Mouse (Mus musculus): ENCODE measurements around the gene Fam71e1. TPM values are rescaled to one million over a fixed set of nuclear protein-coding genes. Genes with fewer than 3 reads are reported as not detected.

Gene Fam71e1
- polyA plus RNA-seq (2015; fragmentation: Nextera tagmentation; extraction: Ambion mirVana) = 30.1 and 36.6 TPM in 2 replicates

DNA sequence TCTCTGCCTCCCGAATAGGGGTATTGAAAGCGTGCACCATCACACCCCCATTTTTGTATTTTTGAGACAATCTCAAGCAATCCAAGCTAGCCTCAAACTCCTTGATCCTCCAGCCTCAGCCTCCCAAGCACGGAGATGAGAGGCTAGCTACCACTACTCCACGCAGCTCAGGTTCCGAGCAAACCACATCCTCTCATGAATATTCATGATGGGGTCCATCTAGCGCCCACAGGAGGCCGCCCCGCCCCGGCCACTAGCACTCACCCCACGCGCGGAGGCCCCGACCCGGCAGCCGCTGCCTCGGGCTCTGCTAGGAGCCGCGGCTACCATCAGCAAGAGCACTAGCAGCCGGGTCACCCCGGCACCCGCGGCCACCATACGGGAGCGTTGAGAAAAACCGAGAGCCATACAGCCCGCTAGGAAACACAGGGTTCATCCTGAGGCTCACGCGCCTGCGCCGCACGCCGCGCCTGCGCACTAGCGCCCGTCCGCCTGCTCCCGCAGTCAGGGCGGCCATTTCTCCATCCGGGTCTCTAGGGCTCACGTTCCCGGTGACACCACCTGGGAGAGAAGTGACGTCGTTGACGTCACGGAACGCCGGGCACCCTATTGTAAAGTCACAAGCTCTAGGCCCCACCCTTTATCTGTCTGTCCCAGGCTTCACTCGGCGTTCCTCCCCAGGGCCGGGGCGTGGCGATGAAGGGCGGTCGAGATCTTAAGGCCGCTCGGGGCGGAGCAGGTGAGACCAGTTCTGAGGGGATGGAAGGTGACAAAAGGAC lies at the start of gene Fam71e1, which contains the start of gene Emc10:
TSS of gene Fam71e1 (plus strand) at position 590 of the 779 bp plus-strand sequence.
TSS of gene Emc10 (minus strand) at position 538 of the 779 bp plus-strand sequence.
- Histone ChIP-seq H3K4me1 (peaks cover 27% of the 10 kb centered on the region), H3K27me3 (replicated peaks) (no peaks in the 10 kb centered on the region), H3K27ac (peak within 1 kb of the TSS; percentile 99), H3K36me3 (replicated peaks) (peaks cover 15% of the 10 kb centered on the region), H3K9ac (peak within 1 kb of the TSS; percentile 98), H3K9me3 (no peaks in the 10 kb centered on the region), H3K4me2 (peak within 1 kb of the TSS; percentile 74), H3K4me3 (peak within 1 kb of the TSS; percentile 87)
- WGBS = 1% methylated on average over 58 of the region's 58 CpGs
- peak; percentile 97 for ATAC-seq (replicated peaks)

DNA sequence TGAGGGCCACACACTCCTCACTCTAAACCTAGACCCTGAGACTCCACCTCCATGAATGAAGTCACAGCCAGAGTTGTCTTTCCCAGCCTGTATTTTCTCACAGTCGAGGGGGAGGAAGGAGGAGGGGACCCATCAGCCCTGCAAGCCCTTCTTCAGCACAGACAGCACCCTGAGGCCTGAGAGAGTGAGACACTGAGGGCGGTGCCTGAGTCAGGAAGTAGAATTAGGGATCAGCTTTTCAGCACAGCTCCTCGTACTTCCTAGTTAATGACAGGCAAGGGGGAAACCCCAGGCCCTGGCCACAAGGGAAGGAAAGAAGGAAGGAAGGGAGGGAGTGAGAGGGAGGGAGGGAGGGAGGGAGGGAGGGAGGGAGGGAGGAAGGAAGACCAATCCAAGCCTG lies 43.1 kb upstream of the Fam71e1 start:
- Histone ChIP-seq H3K4me2 (no peak overlapping the region), H3K9ac (no peak overlapping the region), H3K27me3 (replicated peaks) (no peaks in the 10 kb centered on the region), H3K4me1 (peaks cover 45% of the 10 kb centered on the region), H3K9me3 (no peaks in the 10 kb centered on the region), H3K36me3 (replicated peaks) (peaks cover 29% of the 10 kb centered on the region), H3K4me3 (no peak overlapping the region), H3K27ac (0 out of 2 replicates have a peak overlapping the region, but pooled peaks have one; percentile 41)
- no peak for ATAC-seq (replicated peaks)
- 15% methylated on average over 3 of the region's 3 CpGs for WGBS

GRCm38 (mm10) chr7:44456302-44456701 lies 40.1 kb upstream of the Fam71e1 start:
- H3K4me2 ChIP-seq = no peak overlapping the region
- peaks cover 41% of the 10 kb centered on the region for H3K36me3 ChIP-seq (replicated peaks)
- H3K4me1 ChIP-seq = peaks cover 23% of the 10 kb centered on the region
- no peak overlapping the region for H3K27ac ChIP-seq
- H3K9me3 ChIP-seq = no peaks in the 10 kb centered on the region
- H3K27me3 ChIP-seq (replicated peaks) = no peaks in the 10 kb centered on the region
- no peak overlapping the region for H3K9ac ChIP-seq
- WGBS = 93% methylated on average over 1 of the region's 1 CpGs
- ATAC-seq (replicated peaks) = no peak
- H3K4me3 ChIP-seq = no peak overlapping the region

DNA sequence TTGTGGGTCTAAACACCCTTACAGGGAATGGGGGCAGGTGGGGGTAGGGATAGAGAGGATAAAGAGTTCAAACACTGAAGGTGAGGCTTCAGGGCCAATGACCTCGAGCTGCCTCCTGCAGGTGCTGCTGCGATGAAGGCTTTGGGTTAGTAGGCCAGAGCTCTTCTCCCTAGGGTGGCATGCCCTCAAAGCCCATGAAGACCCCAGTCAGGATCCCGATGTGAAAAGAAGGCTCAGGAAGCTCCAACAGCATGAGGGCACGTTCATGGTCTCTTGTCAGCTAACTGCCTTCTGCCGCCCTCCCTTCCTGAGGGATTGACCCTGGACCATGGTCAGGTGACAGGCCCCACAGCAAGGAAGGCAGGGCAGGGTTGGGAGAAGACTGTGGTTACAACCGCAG lies 36.3 kb upstream of the Fam71e1 start:
- Histone ChIP-seq H3K4me3 (no peak overlapping the region), H3K36me3 (replicated peaks) (peaks cover 54% of the 10 kb centered on the region), H3K27me3 (replicated peaks) (no peaks in the 10 kb centered on the region), H3K9ac (no peak overlapping the region), H3K9me3 (no peaks in the 10 kb centered on the region), H3K4me2 (no peak overlapping the region), H3K27ac (no peak overlapping the region), H3K4me1 (peaks cover 25% of the 10 kb centered on the region)
- WGBS = 79% methylated on average over 6 of the region's 6 CpGs
- no peak for ATAC-seq (replicated peaks)

- Histone ChIP-seq H3K36me3 (replicated peaks) (peaks cover 54% of the 10 kb centered on the region), H3K4me2 (no peak overlapping the region)
Measured at GRCm38 (mm10) chr7:44460767-44461502, 35.4 kb upstream of the Fam71e1 start.

DNA sequence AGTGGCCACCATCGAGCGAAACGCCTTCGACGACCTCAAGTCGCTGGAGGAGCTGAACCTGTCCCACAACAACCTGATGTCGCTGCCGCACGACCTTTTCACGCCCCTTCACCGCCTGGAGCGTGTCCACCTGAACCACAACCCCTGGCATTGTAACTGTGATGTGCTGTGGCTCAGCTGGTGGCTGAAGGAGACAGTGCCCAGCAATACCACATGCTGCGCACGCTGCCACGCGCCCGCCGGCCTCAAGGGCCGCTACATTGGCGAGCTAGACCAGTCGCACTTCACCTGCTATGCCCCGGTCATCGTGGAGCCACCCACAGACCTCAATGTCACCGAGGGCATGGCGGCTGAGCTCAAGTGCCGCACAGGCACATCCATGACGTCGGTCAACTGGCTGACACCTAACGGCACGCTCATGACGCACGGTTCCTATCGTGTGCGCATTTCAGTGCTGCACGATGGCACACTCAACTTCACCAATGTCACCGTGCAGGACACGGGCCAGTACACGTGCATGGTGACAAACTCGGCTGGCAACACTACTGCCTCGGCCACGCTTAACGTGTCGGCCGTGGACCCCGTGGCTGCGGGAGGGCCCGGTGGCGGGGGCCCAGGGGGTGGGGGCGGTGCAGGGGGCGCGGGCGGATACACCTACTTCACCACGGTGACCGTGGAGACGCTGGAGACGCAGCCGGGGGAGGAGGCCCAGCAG lies 34.7 kb upstream of the Fam71e1 start:
- H3K9me3 ChIP-seq = no peaks in the 10 kb centered on the region
- peaks cover 39% of the 10 kb centered on the region for H3K4me1 ChIP-seq
- no peaks in the 10 kb centered on the region for H3K27me3 ChIP-seq (replicated peaks)
- 80% methylated on average over 53 of the region's 57 CpGs for WGBS
- H3K4me3 ChIP-seq = no peak overlapping the region
- H3K9ac ChIP-seq = no peak overlapping the region
- ATAC-seq (replicated peaks) = no peak
- no peak overlapping the region for H3K4me2 ChIP-seq
- no peak overlapping the region for H3K27ac ChIP-seq
- H3K36me3 ChIP-seq (replicated peaks) = peaks cover 51% of the 10 kb centered on the region

More at GRCm38 (mm10) chr7:44460767-44461502, 35.4 kb upstream of the Fam71e1 start:
- no peak for ATAC-seq (replicated peaks)
- H3K4me3 ChIP-seq = no peak overlapping the region
- 84% methylated on average over 31 of the region's 31 CpGs for WGBS
- H3K4me1 ChIP-seq = peaks cover 32% of the 10 kb centered on the region
- H3K9me3 ChIP-seq = no peaks in the 10 kb centered on the region
- no peak overlapping the region for H3K27ac ChIP-seq
- no peaks in the 10 kb centered on the region for H3K27me3 ChIP-seq (replicated peaks)
- no peak overlapping the region for H3K9ac ChIP-seq

- H3K9ac ChIP-seq = no peak overlapping the region
- no peak overlapping the region for H3K4me3 ChIP-seq
- no peak overlapping the region for H3K27ac ChIP-seq
- H3K4me1 ChIP-seq = peaks cover 46% of the 10 kb centered on the region
- H3K27me3 ChIP-seq (replicated peaks) = no peaks in the 10 kb centered on the region
- WGBS = 33% methylated on average over 77 of the region's 77 CpGs
- no peaks in the 10 kb centered on the region for H3K9me3 ChIP-seq
- ATAC-seq (replicated peaks) = no peak
- no peak overlapping the region for H3K4me2 ChIP-seq
- peaks cover 44% of the 10 kb centered on the region for H3K36me3 ChIP-seq (replicated peaks)
Measured at GRCm38 (mm10) chr7:44462218-44463055, 33.9 kb upstream of the Fam71e1 start.

DNA sequence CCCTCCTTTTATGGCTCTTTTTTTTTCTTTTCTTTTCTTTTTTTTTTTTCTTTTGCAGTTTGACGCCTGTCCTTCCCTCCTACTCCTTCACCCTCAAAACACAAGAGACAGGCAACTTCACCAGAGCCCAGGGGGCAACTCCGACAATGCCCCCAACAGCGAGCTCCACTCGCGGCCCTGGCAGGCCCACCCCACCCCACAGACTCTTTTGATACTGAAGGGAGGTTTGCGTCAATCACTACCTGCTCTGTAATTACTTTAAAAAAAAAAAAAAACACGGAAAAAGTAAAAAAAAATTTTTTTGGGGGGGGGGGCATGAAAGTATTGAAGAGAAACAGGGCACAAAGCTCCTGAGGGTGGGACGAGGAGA lies 33.3 kb upstream of the Fam71e1 start:
- no peak overlapping the region; the same call in 1 of the 2 replicates for H3K27ac ChIP-seq
- no peak overlapping the region for H3K9ac ChIP-seq
- WGBS = 40% methylated on average over 8 of the region's 8 CpGs
- H3K27me3 ChIP-seq (replicated peaks) = no peaks in the 10 kb centered on the region
- ATAC-seq (replicated peaks) = no peak
- no peak overlapping the region for H3K4me2 ChIP-seq
- peaks cover 48% of the 10 kb centered on the region for H3K4me1 ChIP-seq
- no peak overlapping the region for H3K4me3 ChIP-seq
- H3K9me3 ChIP-seq = no peaks in the 10 kb centered on the region
- peaks cover 38% of the 10 kb centered on the region for H3K36me3 ChIP-seq (replicated peaks)

GRCm38 (mm10) chr7:44463556-44464225 lies 32.7 kb upstream of the Fam71e1 start:
- no peak overlapping the region for H3K4me2 ChIP-seq
- no peaks in the 10 kb centered on the region for H3K9me3 ChIP-seq
- ATAC-seq (replicated peaks) = no peak
- H3K27me3 ChIP-seq (replicated peaks) = no peaks in the 10 kb centered on the region
- H3K9ac ChIP-seq = peak overlapping the region; percentile 13; the same call in 1 of the 2 replicates
- H3K27ac ChIP-seq = peak overlapping the region; percentile 86
- no peak overlapping the region for H3K4me3 ChIP-seq
- 78% methylated on average over 10 of the region's 10 CpGs for WGBS
- peaks cover 33% of the 10 kb centered on the region for H3K36me3 ChIP-seq (replicated peaks)
- peaks cover 53% of the 10 kb centered on the region for H3K4me1 ChIP-seq

DNA sequence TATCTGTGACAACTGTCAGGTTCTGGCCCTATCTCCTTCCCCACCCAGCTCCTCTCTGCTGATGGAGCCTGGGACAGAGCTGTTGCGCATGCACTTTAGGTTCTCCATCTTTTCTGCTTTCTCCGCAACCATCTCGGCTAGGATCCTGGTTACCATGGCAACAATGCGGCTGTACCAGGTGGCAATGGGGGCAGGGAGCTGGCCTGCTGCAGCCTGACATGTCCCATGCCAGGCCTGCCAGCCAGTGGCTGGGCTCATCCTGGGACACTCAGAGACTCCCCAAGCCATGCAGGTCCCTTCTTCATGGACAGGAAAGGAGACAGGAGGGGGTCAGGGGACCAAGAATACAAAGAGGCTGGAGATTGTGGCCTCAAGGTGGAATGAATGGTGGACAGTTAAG lies 31.9 kb upstream of the Fam71e1 start:
- H3K27ac ChIP-seq = peak overlapping the region; percentile 86
- H3K9me3 ChIP-seq = no peaks in the 10 kb centered on the region
- H3K4me3 ChIP-seq = no peak overlapping the region
- 0 out of 2 replicates have a peak, but pooled peaks have one; percentile 0 for ATAC-seq (replicated peaks)
- H3K36me3 ChIP-seq (replicated peaks) = peaks cover 25% of the 10 kb centered on the region
- peak overlapping the region; percentile 16 for H3K4me2 ChIP-seq
- H3K9ac ChIP-seq = peak overlapping the region; percentile 13
- H3K27me3 ChIP-seq (replicated peaks) = no peaks in the 10 kb centered on the region
- peaks cover 61% of the 10 kb centered on the region for H3K4me1 ChIP-seq
- WGBS = 6% methylated on average over 4 of the region's 4 CpGs

DNA sequence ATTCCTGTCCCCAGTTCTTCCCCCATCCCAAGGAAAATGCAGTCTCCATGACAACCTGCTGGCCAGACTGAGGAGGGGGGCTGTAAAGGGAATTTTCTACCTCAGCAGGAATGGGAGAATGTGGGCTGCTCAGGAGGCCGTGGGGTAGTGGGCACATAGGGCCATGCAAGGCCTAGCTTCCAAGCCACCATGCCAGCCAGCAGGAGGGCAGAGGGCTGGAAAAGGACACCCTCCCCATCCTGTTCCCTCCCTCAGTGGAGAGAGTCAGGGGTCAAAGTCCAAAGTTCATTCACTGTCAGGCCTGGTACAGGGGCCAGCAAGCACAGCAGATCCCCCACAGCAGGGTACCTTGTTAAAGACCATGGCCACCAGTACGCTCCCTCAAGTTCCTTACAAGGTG lies 31.3 kb upstream of the Fam71e1 start, which contains the start of gene Aspdh:
TSS of gene Aspdh (plus strand) at position 281 of the 400 bp plus-strand sequence.
- Histone ChIP-seq H3K4me2 (peak within 1 kb of the TSS; percentile 16), H3K9ac (peak within 1 kb of the TSS; percentile 13), H3K27me3 (replicated peaks) (no peaks in the 10 kb centered on the region), H3K9me3 (no peaks in the 10 kb centered on the region), H3K36me3 (replicated peaks) (peaks cover 23% of the 10 kb centered on the region), H3K27ac (peak within 1 kb of the TSS; percentile 95), H3K4me1 (peaks cover 67% of the 10 kb centered on the region), H3K4me3 (no peak within 1 kb of the TSS)
- no peak for ATAC-seq (replicated peaks)
- 30% methylated on average over 2 of the region's 2 CpGs for WGBS
